Mouse (Mus musculus): ENCODE results near the gene Mad1l1.
A peak's percentile ranks its signal among the peaks of the same experiment; 100 is the strongest.

- peak; percentile 42 for TF ChIP-seq CTCF (IDR thresholded peaks at IDR 0.05; ENCODE audit: low read depth, low read length)
- TF ChIP-seq POLR2A (IDR thresholded peaks at IDR 0.05; ENCODE audit: extremely low read depth, insufficient read depth, low read length): no peak
Observed at GRCm38 (mm10) chr5:140338779-140339178, 17.4 kb upstream of the Mad1l1 start.

All from liver, adult 2 months (tissue).